Mouse (Mus musculus) ES-Bruce4 (cell line): ENCODE data around the gene Dbx1.

ENCODE experiments used
- CTCF ChIP-seq: IDR thresholded peaks from one replicate; pipeline ENCODE4 v1.8.1; 2011; ENCODE audit warnings: low read depth, low read length
- EP300 ChIP-seq: IDR thresholded peaks from 2 replicates; pipeline ENCODE4 v1.6.1; 2011; ENCODE audit warnings: low read depth, low read length; ENCODE audit not compliant: insufficient read depth
- POLR2A ChIP-seq: IDR thresholded peaks from one replicate; pipeline ENCODE4 v1.8.1; 2011; ENCODE audit warnings: low read length; ENCODE audit not compliant: insufficient read depth

GRCm38 (mm10) chr7:49634291-49635073, 2.2 kb downstream of the Dbx1 start:
- TF ChIP-seq EP300 (no peak), CTCF (no peak), POLR2A (no peak)
